Mouse (Mus musculus) cortical plate, adult 2 months (tissue): ENCODE measurements around the gene Upp1.

Experiments
- CTCF ChIP-seq: fragments of 200-500 bp; IDR thresholded peaks from 2 replicates; pipeline ENCODE4 v1.5.1; 2011; ENCODE audit warnings: mild to moderate bottlenecking, control low read depth, low read length; ENCODE audit not compliant: insufficient read depth; ENCODE audit errors: extremely low read depth
- POLR2A ChIP-seq: fragments of 200-500 bp; IDR thresholded peaks from 2 replicates; pipeline ENCODE4 v1.6.1; 2011; ENCODE audit warnings: mild to moderate bottlenecking, low read length, control low read depth; ENCODE audit not compliant: insufficient read depth; ENCODE audit errors: extremely low read depth

- TF ChIP-seq POLR2A (no peak), CTCF (no peak)
Observed at GRCm38 (mm10) chr11:9128110-9128509, 10.2 kb downstream of the Upp1 start.
